Mouse (Mus musculus) forebrain, embryonic 10.5 days (tissue): ENCODE results near the gene Cpne7. TPM values are rescaled to one million over a fixed set of nuclear protein-coding genes. Genes with fewer than 3 reads are reported as not detected.
A peak's percentile ranks its signal among the peaks of the same experiment; 100 is the strongest.
"Not testable (repeated sequence)": the region's sequence is repeated elsewhere in the genome, so short reads cannot be mapped to it uniquely, and the experiment has no call there.

Experiments
- DNase-seq: peaks from one replicate; pipeline ENCODE4 v3.0.0-alpha.2; 2017; ENCODE audit warnings: low spot score; ENCODE audit errors: extremely low spot score
- H3K27ac ChIP-seq: fragments of 300-500 bp; sonication (generic); 2 replicates; pipeline ENCODE4 v1.5.1; 2016; ENCODE audit warnings: mild to moderate bottlenecking
- H3K27me3 ChIP-seq: fragments of 300-500 bp; sonication (generic); 2 replicates; pipeline ENCODE4 v1.6.1; 2016; ENCODE audit warnings: mild to moderate bottlenecking; ENCODE audit not compliant: poor library complexity, severe bottlenecking
- H3K36me3 ChIP-seq: fragments of 300-500 bp; sonication (generic); replicated peaks from 2 replicates; pipeline ENCODE4 v1.6.1; 2016; ENCODE audit warnings: mild to moderate bottlenecking, moderate library complexity
- H3K4me1 ChIP-seq: fragments of 300-500 bp; sonication (generic); 2 replicates; pipeline ENCODE4 v1.6.1; 2016
- H3K4me3 ChIP-seq: fragments of 300-500 bp; sonication (generic); 2 replicates; pipeline ENCODE4 v1.5.1; 2016; ENCODE audit warnings: mild to moderate bottlenecking, moderate library complexity
- H3K9me3 ChIP-seq: fragments of 300-500 bp; sonication (generic); 2 replicates; pipeline ENCODE4 v1.6.1; 2016; ENCODE audit warnings: mild to moderate bottlenecking, moderate library complexity
- WGBS: fragments of 180-500 bp; shearing (Covaris S2); methylation state at CpG from one replicate; pipeline ENCODE4 v1.1.7; 2016; 5-methylcytosine and 5-hydroxymethylcytosine counted together
- polyA plus RNA-seq: library from polyadenylated mRNA; unstranded; fragments of >200 nt; fragmentation: Nextera tagmentation; extraction: Ambion mirVana; gene quantifications from 2 replicates; pipeline ENCODE4 v1.2.1, GENCODE M21; 2016

Gene Cpne7
- 0.94 and 1.3 TPM in 2 replicates for polyA plus RNA-seq

DNA sequence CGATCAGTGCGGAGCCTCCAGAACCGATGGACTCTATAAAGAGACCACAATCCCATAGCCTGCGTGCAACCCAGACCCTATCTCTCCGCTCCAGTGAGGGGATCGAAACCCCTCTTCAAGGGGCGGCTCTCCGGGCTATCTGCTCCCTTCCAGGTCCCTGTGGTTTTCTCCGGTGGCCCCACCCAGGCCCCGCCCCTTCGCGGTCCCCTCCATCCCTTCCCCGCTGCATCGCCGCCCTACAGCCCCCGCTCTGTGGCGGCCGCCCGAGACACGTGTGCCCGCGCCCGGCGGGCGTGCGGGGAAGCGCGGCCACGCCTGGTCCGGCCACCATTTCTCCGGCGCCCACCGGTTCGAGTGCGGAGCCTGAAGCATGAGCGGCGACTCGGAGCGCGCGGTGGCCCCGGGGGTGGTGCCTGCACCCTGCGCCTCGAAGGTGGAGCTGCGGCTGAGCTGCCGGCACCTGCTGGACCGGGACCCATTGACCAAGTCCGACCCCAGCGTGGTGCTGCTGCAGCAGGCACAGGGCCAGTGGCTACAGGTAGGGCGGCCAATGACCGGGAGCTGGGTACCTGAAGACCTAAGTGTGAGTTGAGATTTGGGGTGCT, at the start of gene Cpne7:
Gene Cpne7, plus strand, starts transcription at position 248 of the 605 bp plus-strand sequence.
- H3K4me1 ChIP-seq: peaks cover 27% of the 10 kb centered on the region
- WGBS: 1% methylated on average over 51 of the region's 51 CpGs
- peak within 1 kb of the TSS; percentile 61 for H3K4me3 ChIP-seq
- no peaks in the 10 kb centered on the region for H3K9me3 ChIP-seq
- H3K36me3 ChIP-seq: no peaks in the 10 kb centered on the region
- peak; percentile 41 for DNase-seq
- peak within 1 kb of the TSS; percentile 51; the same call in 1 of the 2 replicates for H3K27ac ChIP-seq
- peaks cover 56% of the 10 kb centered on the region for H3K27me3 ChIP-seq

DNA sequence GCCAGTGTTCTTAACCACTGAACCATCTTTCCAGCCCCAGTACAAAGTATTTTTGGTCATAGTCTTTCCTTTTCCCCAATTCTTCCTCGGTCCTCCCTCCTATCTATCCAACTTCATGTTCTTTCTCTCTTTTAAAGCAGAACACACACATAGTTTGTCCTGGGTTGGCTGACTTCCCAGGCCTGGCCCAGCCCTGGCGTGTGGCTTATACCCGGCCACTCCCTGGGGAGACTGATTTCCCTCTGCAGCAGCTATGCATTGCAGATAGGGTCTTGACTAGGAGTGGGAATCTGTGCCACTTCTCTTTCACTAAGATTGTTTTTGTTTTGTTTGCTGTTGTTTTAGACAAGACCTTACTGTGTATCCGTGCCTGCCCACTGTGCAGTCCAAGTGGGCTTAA, 46.0 kb upstream of the Cpne7 start:
- no peaks in the 10 kb centered on the region for H3K9me3 ChIP-seq
- H3K4me3 ChIP-seq: no peak overlapping the region
- H3K27me3 ChIP-seq: no peaks in the 10 kb centered on the region
- 91% methylated on average over 4 of the region's 4 CpGs for WGBS
- H3K36me3 ChIP-seq: peaks cover 86% of the 10 kb centered on the region
- peaks cover 14% of the 10 kb centered on the region for H3K4me1 ChIP-seq
- no peak for DNase-seq
- H3K27ac ChIP-seq: no peak overlapping the region

DNA sequence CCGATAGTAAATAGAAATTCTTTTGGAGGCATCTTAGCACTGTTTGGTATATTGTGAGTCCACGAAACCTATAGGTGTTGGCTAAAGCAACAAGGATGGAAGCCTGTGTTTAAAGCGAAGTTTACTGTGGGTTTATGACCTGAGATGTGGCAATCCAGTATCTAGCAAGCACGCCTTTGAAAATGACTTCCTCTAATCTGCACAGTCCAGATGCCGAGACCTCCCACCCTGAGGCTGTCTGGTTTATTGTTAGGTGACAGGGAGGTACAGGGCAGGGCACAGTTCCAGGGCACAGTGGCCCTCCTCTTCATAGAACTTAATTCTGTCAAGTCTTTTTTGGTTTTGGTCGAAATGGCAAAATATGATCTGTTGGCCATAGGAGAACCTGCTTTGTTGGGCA, 40.0 kb upstream of the Cpne7 start:
- Histone ChIP-seq H3K36me3 (peaks cover 99% of the 10 kb centered on the region), H3K4me3 (no peak overlapping the region), H3K27ac (no peak overlapping the region), H3K27me3 (no peaks in the 10 kb centered on the region), H3K4me1 (no peaks in the 10 kb centered on the region), H3K9me3 (no peaks in the 10 kb centered on the region)
- no peak for DNase-seq
- 93% methylated on average over 6 of the region's 6 CpGs for WGBS

DNA sequence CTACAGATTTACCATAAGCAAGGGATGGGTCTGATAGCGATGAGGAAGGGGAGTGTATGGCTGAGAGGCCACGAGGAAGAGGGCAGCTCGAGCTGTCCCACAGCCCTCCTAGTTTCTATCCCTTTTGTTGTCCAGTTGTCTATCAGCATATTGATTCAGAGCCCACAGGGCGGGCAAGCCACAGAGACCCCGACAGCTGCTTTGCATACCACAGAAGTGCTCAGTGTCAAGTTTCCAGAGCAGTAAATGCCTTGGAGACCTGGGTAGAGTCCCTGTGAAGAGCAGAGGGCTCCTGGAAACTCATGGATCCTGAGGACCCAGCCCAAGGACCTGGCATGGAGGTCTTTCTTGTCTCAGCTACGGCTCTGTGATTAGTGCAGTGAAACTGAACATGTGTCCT, 34.2 kb upstream of the Cpne7 start:
- no peaks in the 10 kb centered on the region for H3K4me1 ChIP-seq
- 85% methylated on average over 6 of the region's 6 CpGs for WGBS
- DNase-seq: no peak
- H3K27me3 ChIP-seq: no peaks in the 10 kb centered on the region
- peaks cover 99% of the 10 kb centered on the region for H3K36me3 ChIP-seq
- H3K9me3 ChIP-seq: no peaks in the 10 kb centered on the region
- H3K27ac ChIP-seq: no peak overlapping the region
- H3K4me3 ChIP-seq: no peak overlapping the region

DNA sequence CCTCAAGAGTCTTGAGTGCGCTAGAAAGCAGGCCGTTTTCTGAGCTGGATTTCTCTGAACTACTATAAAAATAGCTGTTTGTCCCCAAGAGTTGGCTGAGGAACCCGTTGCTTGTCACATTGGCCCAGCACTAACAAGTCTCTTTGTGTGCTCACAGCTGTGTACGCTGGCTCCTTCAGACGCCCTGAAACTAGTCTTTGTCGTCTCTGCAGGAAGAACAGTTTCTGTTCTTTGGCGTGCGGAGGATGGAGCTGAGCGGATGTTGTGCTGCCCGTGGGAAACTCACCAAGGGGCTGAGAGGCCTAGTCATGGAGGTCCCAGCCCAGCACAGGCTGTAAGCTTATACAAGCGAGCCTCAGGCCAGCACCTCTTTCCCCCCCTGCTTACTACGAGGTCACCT, 33.6 kb upstream of the Cpne7 start:
- H3K36me3 ChIP-seq: peaks cover 100% of the 10 kb centered on the region

DNA sequence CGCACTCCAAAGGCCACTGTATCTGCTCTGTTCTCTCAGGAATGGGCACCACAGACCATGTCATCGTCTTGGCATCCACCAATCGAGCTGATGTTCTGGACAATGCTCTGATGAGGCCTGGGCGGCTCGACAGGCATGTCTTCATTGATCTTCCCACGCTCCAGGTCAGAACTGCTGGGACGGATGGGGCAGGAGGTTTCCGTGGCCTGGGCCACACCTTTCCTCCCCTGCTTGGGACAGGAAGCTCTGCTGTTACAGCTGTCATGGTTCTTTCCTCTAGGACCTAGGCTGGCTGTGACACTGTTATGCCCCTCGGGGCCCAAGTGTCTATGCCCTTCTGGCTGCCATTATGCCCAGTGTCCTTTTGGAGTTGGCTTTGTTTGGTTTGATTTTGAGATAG, 29.9 kb upstream of the Cpne7 start:
- WGBS: 91% methylated on average over 9 of the region's 9 CpGs

More for the DNA sequence above, 33.6 kb upstream of the Cpne7 start:
- 93% methylated on average over 12 of the region's 12 CpGs for WGBS
- H3K27ac ChIP-seq: no peak overlapping the region
- H3K9me3 ChIP-seq: no peaks in the 10 kb centered on the region
- no peaks in the 10 kb centered on the region for H3K27me3 ChIP-seq
- no peak overlapping the region for H3K4me3 ChIP-seq
- no peaks in the 10 kb centered on the region for H3K4me1 ChIP-seq
- DNase-seq: no peak

DNA sequence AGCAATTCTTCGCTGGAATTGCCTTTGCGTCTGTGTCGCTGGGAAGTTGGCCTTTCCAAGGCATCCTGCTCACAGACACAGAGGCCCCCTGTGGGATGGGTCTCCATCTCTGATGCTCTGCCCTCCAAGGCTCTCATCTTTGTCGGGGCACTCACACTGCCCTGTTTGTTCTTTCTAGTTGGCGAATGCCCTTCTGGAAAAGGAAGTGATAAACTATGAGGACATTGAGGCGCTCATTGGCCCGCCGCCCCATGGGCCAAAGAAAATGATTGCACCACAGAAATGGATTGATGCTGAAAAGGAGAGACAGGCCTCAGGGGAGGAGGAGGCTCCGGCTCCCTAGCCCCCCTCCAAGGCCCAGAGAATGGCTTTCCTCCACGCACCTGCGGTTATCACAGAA, 20.0 kb upstream of the Cpne7 start:
- H3K36me3 ChIP-seq: peaks cover 58% of the 10 kb centered on the region
- no peaks in the 10 kb centered on the region for H3K27me3 ChIP-seq
- no peak overlapping the region for H3K27ac ChIP-seq
- DNase-seq: no peak
- no peak overlapping the region for H3K4me3 ChIP-seq
- H3K4me1 ChIP-seq: peaks cover 7% of the 10 kb centered on the region
- 94% methylated on average over 11 of the region's 11 CpGs for WGBS
- no peaks in the 10 kb centered on the region for H3K9me3 ChIP-seq

More for the DNA sequence above, 29.9 kb upstream of the Cpne7 start:
- no peak overlapping the region for H3K27ac ChIP-seq
- no peak overlapping the region for H3K4me3 ChIP-seq
- no peaks in the 10 kb centered on the region for H3K9me3 ChIP-seq
- peaks cover 8% of the 10 kb centered on the region; the same call in 1 of the 2 replicates for H3K4me1 ChIP-seq
- H3K36me3 ChIP-seq: peaks cover 100% of the 10 kb centered on the region
- H3K27me3 ChIP-seq: no peaks in the 10 kb centered on the region
- DNase-seq: no peak

DNA sequence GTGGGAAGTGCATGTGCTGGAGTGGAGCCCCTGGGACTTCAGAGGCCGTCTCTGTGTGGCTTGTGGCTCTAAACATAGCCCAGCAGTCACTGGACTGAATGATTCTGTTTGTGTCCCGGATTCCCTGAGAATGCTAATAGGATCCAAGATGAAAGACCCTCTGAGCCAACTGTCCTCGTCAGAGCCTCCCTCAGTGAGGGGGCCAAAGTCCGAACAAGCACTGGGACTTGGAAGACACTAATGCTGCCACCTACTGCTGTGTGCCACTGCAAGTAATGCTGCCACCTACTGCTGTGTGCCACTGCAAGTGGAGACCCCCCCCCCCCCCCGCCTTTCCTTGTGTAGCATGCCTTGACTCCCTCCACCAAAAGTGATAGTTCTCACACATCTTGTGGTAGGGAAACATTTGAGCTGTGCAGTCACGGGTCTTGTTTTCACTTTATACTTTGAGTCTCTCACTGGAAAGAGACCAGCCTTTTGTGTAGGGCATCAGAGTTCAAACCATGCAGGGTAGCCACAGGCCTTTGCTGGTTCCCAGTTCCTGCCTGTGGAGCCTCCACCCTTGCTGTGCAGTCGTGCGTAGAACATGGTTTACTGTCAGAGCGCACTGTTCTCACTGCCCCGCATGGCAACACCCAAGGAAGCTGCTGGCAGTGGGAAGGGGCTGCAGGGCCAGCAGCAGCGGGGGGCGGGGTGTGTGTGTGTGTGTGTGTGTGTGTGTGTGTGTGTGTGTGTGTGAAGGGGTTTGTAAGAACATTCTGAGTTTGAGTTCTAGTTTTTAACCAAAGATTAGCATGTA, 19.2 kb upstream of the Cpne7 start:
- Histone ChIP-seq H3K9me3 (no peaks in the 10 kb centered on the region), H3K27me3 (no peaks in the 10 kb centered on the region), H3K4me1 (peaks cover 7% of the 10 kb centered on the region), H3K36me3 (peaks cover 54% of the 10 kb centered on the region), H3K4me3 (no peak overlapping the region), H3K27ac (no peak overlapping the region)
- DNase-seq: no peak
- 79% methylated on average over 12 of the region's 12 CpGs for WGBS

DNA sequence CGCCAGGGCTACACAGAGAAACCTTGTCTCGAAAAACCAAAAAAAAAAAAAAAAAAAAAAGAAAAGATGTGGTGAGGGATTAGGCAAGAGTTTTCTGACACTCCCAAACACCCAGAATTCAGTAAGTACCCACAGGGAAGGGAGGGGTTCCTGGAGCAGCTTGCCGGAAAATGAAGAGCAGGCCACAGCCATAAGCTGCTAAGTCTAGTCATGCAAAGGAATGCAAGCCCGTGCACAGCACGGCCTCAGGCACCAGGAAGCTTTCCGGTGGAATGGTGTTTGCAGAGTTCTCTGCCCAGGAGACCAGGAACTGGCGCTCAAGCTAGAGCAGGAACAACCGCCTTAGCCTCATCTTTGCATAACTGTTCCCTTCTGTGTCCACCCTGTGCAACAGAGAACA, 16.9 kb upstream of the Cpne7 start:
- Histone ChIP-seq H3K4me1 (peaks cover 22% of the 10 kb centered on the region), H3K27me3 (no peaks in the 10 kb centered on the region), H3K9me3 (no peaks in the 10 kb centered on the region), H3K27ac (no peak overlapping the region), H3K4me3 (no peak overlapping the region), H3K36me3 (peaks cover 54% of the 10 kb centered on the region)
- 46% methylated on average over 8 of the region's 8 CpGs for WGBS
- no peak for DNase-seq

DNA sequence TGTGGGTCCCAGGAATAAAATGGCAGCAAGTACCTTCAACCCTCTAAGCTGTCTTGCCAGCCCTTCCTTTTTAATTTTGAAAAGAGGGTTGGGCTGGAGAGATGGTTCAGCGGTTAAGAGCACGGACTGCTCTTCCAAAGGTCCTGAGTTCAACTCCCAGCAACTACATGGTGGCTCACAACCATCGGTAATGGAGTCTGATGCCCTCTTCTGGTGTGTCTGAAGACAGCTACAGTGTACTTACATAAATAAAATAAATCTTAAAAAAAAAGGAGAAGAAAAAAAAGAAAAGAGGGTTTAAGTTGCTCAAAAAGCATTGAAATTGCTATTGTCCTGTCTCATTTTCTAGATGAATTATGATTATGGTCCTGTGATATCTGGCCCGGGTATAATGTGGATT, 15.9 kb upstream of the Cpne7 start:
- no peaks in the 10 kb centered on the region for H3K27me3 ChIP-seq
- 83% methylated on average over 4 of the region's 4 CpGs for WGBS
- H3K36me3 ChIP-seq: peaks cover 56% of the 10 kb centered on the region
- no peak for DNase-seq
- peaks cover 22% of the 10 kb centered on the region for H3K4me1 ChIP-seq
- H3K4me3 ChIP-seq: peak overlapping the region; percentile 83
- no peak overlapping the region; the same call in 1 of the 2 replicates for H3K27ac ChIP-seq
- no peaks in the 10 kb centered on the region for H3K9me3 ChIP-seq

DNA sequence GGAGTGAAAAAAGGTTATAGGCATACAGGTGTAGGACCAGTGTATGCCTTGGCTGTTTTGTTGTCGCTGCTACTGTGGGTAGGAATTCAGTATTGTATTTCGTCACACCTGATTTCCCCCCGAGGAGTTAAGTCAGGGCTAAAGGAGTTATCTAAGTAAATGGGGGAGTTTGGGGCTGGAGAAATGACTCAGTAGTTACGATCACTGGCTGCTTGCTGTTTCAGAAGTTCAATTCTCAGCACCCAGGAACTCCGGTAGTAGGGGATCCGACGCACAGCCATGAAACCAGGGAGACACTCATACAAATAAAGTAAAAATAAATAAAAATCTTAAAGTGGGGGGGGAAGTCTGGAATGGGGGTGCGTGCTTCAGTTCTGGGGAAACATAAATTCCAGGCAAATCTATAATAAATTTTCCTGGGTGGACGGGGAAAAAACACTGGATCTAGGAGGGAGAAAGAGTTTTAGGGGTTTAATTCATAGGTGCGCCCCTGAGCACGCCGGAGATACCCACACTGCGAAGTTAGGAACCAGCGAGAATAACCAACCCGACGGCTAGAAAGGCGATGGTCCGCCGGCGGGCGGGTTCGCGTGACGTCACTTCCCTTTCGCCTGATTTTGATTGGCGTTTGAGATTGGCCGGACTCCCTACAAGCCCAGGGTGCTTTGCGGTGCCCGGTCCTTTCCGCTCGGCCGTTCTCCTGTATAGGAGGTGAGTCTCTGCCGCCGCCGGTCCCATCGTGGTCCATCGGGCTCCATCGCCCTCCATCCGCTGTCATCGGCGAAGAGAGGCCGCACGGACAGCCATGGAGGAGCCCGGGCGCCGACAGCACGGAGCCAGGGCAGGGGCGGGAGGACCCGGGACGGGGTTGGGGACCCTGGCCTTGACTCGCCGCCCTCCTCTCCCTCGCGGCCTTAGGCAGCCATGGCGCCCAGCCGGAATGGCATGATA, 15.2 kb upstream of the Cpne7 start, which contains the start of gene Rpl13:
Gene Rpl13, plus strand, starts transcription at position 616 of the 951 bp plus-strand sequence.
- peaks cover 22% of the 10 kb centered on the region for H3K4me1 ChIP-seq
- DNase-seq: peak; percentile 97
- WGBS: 2% methylated on average over 56 of the region's 56 CpGs
- H3K9me3 ChIP-seq: no peaks in the 10 kb centered on the region
- peak within 1 kb of the TSS; percentile 83 for H3K4me3 ChIP-seq
- H3K36me3 ChIP-seq: peaks cover 54% of the 10 kb centered on the region
- H3K27ac ChIP-seq: peak within 1 kb of the TSS; percentile 99
- H3K27me3 ChIP-seq: no peaks in the 10 kb centered on the region

DNA sequence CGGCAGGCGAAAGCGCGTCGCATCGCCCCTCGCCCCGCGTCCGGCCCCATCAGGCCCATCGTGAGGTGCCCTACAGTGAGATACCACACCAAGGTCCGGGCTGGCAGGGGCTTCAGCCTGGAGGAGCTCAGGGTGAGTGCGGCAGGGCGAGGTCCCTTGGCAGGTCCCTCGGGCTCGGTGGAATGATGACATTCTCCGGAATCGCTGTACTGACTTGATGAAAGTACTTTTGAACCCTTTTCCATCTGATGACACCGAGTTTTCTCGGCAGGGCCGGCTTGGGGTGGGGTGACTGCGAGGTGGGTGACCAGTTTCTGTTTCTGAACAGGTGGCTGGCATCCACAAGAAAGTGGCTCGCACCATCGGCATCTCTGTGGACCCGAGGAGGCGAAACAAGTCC, 14.3 kb upstream of the Cpne7 start:
- not testable (repeated sequence) for H3K9me3 ChIP-seq, H3K27me3 ChIP-seq, DNase-seq
- Histone ChIP-seq H3K36me3 (peaks cover 45% of the 10 kb centered on the region), H3K4me3 (peak overlapping the region; percentile 83), H3K4me1 (peaks cover 22% of the 10 kb centered on the region), H3K27ac (peak overlapping the region; percentile 99)
- WGBS: under 1% methylated on average over 26 of the region's 26 CpGs
